Mouse (Mus musculus): ENCODE data around the gene Tmem94. TPM values are rescaled to one million over a fixed set of nuclear protein-coding genes. Genes with fewer than 3 reads are reported as not detected.

Tmem94 gene
- polyA plus RNA-seq, 1 experiment from 2014 or later, result 26.5 TPM

DNA sequence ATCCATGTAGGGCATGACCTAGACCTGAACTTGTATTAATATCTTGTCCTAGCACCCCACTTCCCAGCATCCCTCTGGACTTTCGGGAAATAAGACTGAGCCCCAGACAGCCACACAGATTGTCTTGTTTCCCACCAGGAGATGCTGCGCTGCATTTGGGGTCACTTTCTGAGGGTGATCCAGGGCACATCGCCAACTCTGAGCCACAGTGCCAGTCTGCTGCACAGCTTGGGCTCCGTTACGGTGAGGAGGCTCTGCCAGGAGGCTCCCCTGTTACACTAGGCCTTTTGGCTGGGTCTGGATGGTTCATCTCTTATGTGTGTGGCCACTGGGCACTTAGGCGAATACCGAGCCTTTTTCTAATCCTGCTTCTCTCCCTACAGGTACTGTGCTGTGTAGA is 24.6 kb downstream of the Tmem94 start:
- Histone ChIP-seq H3K9me3 (no peaks in the 10 kb centered on the region), H3K36me3 (peaks cover 95% of the 10 kb centered on the region), H3K27ac (no peak overlapping the region), H3K9ac (replicated peaks) (no peak overlapping the region), H3K4me2 (no peak overlapping the region), H3K4me1 (replicated peaks) (no peaks in the 10 kb centered on the region), H3K4me3 (replicated peaks) (no peak overlapping the region), H3K27me3 (no peaks in the 10 kb centered on the region)
- WGBS, result 95% methylated on average over 7 of the region's 7 CpGs
- ATAC-seq (ENCODE audit: insufficient number of reproducible peaks, insufficient read depth, low FRiP score, low TSS enrichment, low read depth), result no peak

DNA sequence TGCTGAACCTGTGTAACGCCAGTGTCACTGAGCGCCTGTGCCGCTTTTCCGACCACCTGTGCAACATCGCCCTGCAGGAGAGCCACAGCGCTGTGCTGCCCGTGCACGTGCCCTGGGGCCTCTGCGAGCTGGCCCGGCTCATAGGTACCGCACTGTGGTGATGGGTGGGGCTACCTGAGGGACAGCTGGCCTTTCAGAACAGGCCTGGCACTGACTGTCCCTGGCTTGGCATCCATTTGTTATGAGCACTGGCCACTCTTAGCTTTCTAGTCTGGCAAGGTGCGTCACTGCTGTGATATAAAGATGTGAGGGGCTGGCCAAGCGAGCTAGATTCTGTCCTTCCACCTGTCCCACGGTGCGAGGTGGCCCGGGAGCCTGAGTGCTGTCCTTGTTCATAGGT is 26.7 kb downstream of the Tmem94 start:
- WGBS, result 90% methylated on average over 16 of the region's 16 CpGs
- Histone ChIP-seq H3K4me2 (no peak overlapping the region), H3K36me3 (peaks cover 98% of the 10 kb centered on the region), H3K27me3 (no peaks in the 10 kb centered on the region), H3K9ac (replicated peaks) (0 out of 2 replicates have a peak overlapping the region, but pooled peaks have one; percentile 27), H3K9me3 (no peaks in the 10 kb centered on the region), H3K4me3 (replicated peaks) (no peak overlapping the region), H3K27ac (no peak overlapping the region), H3K4me1 (replicated peaks) (no peaks in the 10 kb centered on the region)
- no peak for ATAC-seq (ENCODE audit: insufficient number of reproducible peaks, insufficient read depth, low FRiP score, low TSS enrichment, low read depth)

- WGBS, result 86% methylated on average over 14 of the region's 14 CpGs
- ATAC-seq (ENCODE audit: insufficient number of reproducible peaks, insufficient read depth, low FRiP score, low TSS enrichment, low read depth), result no peak
- H3K27ac ChIP-seq, result no peak overlapping the region
- no peak overlapping the region for H3K9ac ChIP-seq (replicated peaks)
- no peak overlapping the region for H3K4me2 ChIP-seq
- H3K36me3 ChIP-seq, result peaks cover 98% of the 10 kb centered on the region
- H3K4me3 ChIP-seq (replicated peaks), result no peak overlapping the region
- H3K27me3 ChIP-seq, result no peaks in the 10 kb centered on the region
- H3K9me3 ChIP-seq, result no peaks in the 10 kb centered on the region
- no peaks in the 10 kb centered on the region for H3K4me1 ChIP-seq (replicated peaks)
Measured at GRCm38 (mm10) chr11:115792353-115792752, 27.1 kb downstream of the Tmem94 start.

DNA sequence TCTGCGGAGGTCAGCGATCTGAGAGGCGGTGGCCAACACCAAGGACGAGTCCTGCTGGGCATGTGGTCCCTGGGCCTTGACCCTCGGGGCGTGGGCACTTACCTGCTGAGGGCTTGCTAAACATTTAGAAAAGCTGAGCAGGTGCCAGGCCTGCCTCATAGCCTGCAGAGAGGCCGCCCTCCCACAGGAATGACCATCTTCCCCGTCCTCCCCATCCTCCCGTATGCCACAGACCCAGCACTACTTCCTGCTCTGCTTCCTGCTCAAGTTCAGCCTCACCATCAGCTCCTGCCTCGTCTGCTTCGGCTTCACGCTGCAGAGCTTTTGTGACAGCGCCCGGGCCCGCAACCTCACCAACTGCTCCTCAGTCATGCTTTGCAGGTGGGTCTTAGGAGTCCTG is 31.7 kb downstream of the Tmem94 start:
- H3K27me3 ChIP-seq, result no peaks in the 10 kb centered on the region
- no peak overlapping the region for H3K9ac ChIP-seq (replicated peaks)
- H3K4me3 ChIP-seq (replicated peaks), result no peak overlapping the region
- 84% methylated on average over 15 of the region's 15 CpGs for WGBS
- H3K27ac ChIP-seq, result no peak overlapping the region
- no peak overlapping the region for H3K4me2 ChIP-seq
- no peaks in the 10 kb centered on the region for H3K4me1 ChIP-seq (replicated peaks)
- no peaks in the 10 kb centered on the region for H3K9me3 ChIP-seq
- peaks cover 99% of the 10 kb centered on the region for H3K36me3 ChIP-seq
- ATAC-seq (ENCODE audit: insufficient number of reproducible peaks, insufficient read depth, low FRiP score, low TSS enrichment, low read depth), result no peak

GRCm38 (mm10) chr11:115797665-115798064 is 32.4 kb downstream of the Tmem94 start:
- Histone ChIP-seq H3K27me3 (no peaks in the 10 kb centered on the region), H3K4me1 (replicated peaks) (no peaks in the 10 kb centered on the region), H3K27ac (no peak overlapping the region), H3K9ac (replicated peaks) (no peak overlapping the region), H3K4me2 (no peak overlapping the region), H3K36me3 (peaks cover 99% of the 10 kb centered on the region), H3K9me3 (no peaks in the 10 kb centered on the region), H3K4me3 (replicated peaks) (no peak overlapping the region)
- no peak for ATAC-seq (ENCODE audit: insufficient number of reproducible peaks, insufficient read depth, low FRiP score, low TSS enrichment, low read depth)
- 86% methylated on average over 9 of the region's 9 CpGs for WGBS

GRCm38 (mm10) chr11:115800981-115801380 is 35.7 kb downstream of the Tmem94 start:
- no peaks in the 10 kb centered on the region for H3K27me3 ChIP-seq
- no peak overlapping the region for H3K4me2 ChIP-seq
- no peaks in the 10 kb centered on the region for H3K4me1 ChIP-seq (replicated peaks)
- WGBS, result 94% methylated on average over 18 of the region's 18 CpGs
- H3K9ac ChIP-seq (replicated peaks), result no peak overlapping the region
- no peak overlapping the region for H3K27ac ChIP-seq
- no peaks in the 10 kb centered on the region for H3K9me3 ChIP-seq
- H3K4me3 ChIP-seq (replicated peaks), result no peak overlapping the region
- H3K36me3 ChIP-seq, result peaks cover 95% of the 10 kb centered on the region
- no peak for ATAC-seq (ENCODE audit: insufficient number of reproducible peaks, insufficient read depth, low FRiP score, low TSS enrichment, low read depth)

DNA sequence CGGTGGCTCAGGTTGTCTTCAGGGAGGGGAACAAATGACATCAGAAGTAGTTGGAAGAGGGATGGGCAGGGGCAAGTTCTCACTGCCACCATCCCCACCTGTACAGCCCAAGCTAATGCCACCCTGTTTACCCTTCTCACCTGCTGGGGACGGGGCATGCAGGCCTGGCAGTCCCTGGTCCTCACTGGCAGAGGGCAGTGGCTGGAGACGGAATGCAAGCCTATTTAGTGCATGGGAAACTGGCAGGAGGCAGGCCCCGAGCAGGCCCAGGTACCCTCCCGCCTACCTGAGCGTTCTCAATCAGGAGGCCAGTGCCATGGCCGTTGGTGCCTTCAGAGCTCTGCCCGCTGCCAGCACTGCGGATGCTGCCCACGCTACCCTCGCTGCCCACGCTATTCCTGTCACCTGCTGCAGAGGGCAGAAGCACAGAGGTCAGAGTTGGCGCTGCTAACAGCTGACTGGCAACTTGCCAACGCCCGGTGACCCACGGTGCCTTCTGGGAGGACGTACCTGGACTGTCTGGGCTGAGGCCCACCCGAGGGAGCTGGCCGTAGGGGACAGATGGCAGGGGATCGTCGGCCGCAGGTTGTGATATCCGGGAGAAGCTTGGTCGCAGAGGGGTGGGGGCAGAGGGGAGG is 38.0 kb downstream of the Tmem94 start:
- no peak overlapping the region for H3K27ac ChIP-seq
- ATAC-seq (ENCODE audit: insufficient number of reproducible peaks, insufficient read depth, low FRiP score, low TSS enrichment, low read depth), result no peak
- H3K4me3 ChIP-seq (replicated peaks), result no peak overlapping the region
- no peak overlapping the region for H3K4me2 ChIP-seq
- peaks cover 4% of the 10 kb centered on the region; the same call in 1 of the 2 replicates for H3K4me1 ChIP-seq (replicated peaks)
- 94% methylated on average over 24 of the region's 24 CpGs for WGBS
- no peaks in the 10 kb centered on the region for H3K27me3 ChIP-seq
- no peaks in the 10 kb centered on the region for H3K9me3 ChIP-seq
- H3K9ac ChIP-seq (replicated peaks), result no peak overlapping the region
- peaks cover 95% of the 10 kb centered on the region for H3K36me3 ChIP-seq

DNA sequence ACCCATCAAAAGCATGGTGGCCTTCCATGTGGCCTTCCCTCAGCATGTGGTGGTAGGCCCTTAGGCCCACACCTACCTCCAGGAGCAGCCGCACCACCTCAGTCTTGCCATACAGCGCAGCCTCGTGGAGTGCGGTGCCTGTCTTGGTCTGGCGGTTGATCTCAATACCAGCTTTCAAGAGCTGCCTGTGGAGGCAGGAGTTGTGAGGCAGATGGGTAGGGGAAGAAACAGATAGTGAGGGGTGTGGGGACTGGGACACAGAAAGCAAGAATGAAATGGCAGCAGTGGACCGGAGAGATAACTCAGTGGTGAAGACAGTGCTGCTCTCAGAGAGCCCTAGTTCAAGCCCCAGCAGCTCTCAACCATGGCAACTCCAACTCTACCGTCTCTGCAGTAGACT is 39.8 kb downstream of the Tmem94 start:
- Histone ChIP-seq H3K4me1 (replicated peaks) (peaks cover 22% of the 10 kb centered on the region), H3K4me3 (replicated peaks) (no peak overlapping the region), H3K36me3 (peaks cover 93% of the 10 kb centered on the region), H3K9ac (replicated peaks) (no peak overlapping the region), H3K9me3 (no peaks in the 10 kb centered on the region), H3K4me2 (no peak overlapping the region), H3K27me3 (no peaks in the 10 kb centered on the region), H3K27ac (no peak overlapping the region)
- 97% methylated on average over 7 of the region's 7 CpGs for WGBS
- ATAC-seq (ENCODE audit: insufficient number of reproducible peaks, insufficient read depth, low FRiP score, low TSS enrichment, low read depth), result no peak

- Histone ChIP-seq H3K4me3 (replicated peaks) (no peak overlapping the region), H3K4me1 (replicated peaks) (peaks cover 34% of the 10 kb centered on the region), H3K27me3 (no peaks in the 10 kb centered on the region), H3K36me3 (peaks cover 93% of the 10 kb centered on the region), H3K4me2 (no peak overlapping the region), H3K9ac (replicated peaks) (no peak overlapping the region), H3K27ac (no peak overlapping the region), H3K9me3 (no peaks in the 10 kb centered on the region)
- no peak for ATAC-seq (ENCODE audit: insufficient number of reproducible peaks, insufficient read depth, low FRiP score, low TSS enrichment, low read depth)
- 92% methylated on average over 10 of the region's 10 CpGs for WGBS
Measured at GRCm38 (mm10) chr11:115806154-115806553, 40.9 kb downstream of the Tmem94 start.

- Histone ChIP-seq H3K4me3 (replicated peaks) (no peak overlapping the region), H3K9ac (replicated peaks) (peak overlapping the region; percentile 4; the same call in 1 of the 2 replicates), H3K27ac (peak overlapping the region; percentile 23; the same call in 1 of the 2 replicates), H3K27me3 (no peaks in the 10 kb centered on the region), H3K9me3 (no peaks in the 10 kb centered on the region), H3K4me2 (no peak overlapping the region), H3K4me1 (replicated peaks) (peaks cover 45% of the 10 kb centered on the region), H3K36me3 (peaks cover 91% of the 10 kb centered on the region)
- 90% methylated on average over 6 of the region's 6 CpGs for WGBS
- no peak for ATAC-seq (ENCODE audit: insufficient number of reproducible peaks, insufficient read depth, low FRiP score, low TSS enrichment, low read depth)
Measured at GRCm38 (mm10) chr11:115807306-115807705, 42.1 kb downstream of the Tmem94 start.

- 0 out of 2 replicates have a peak overlapping the region, but pooled peaks have one; percentile 66 for H3K27ac ChIP-seq
- H3K4me1 ChIP-seq (replicated peaks), result peaks cover 51% of the 10 kb centered on the region
- H3K4me2 ChIP-seq, result no peak overlapping the region; the same call in 1 of the 2 replicates
- peaks cover 84% of the 10 kb centered on the region for H3K36me3 ChIP-seq
- 80% methylated on average over 11 of the region's 11 CpGs for WGBS
- no peak overlapping the region for H3K4me3 ChIP-seq (replicated peaks)
- no peak overlapping the region for H3K9ac ChIP-seq (replicated peaks)
- ATAC-seq (ENCODE audit: insufficient number of reproducible peaks, insufficient read depth, low FRiP score, low TSS enrichment, low read depth), result no peak
- H3K9me3 ChIP-seq, result no peaks in the 10 kb centered on the region
- no peaks in the 10 kb centered on the region for H3K27me3 ChIP-seq
Measured at GRCm38 (mm10) chr11:115807971-115808370, 42.7 kb downstream of the Tmem94 start.
